Mouse (Mus musculus) megakaryocyte-erythroid progenitor cell, adult 5-6 weeks (primary cell): ENCODE results near the gene Slco1c1. TPM values are rescaled to one million over a fixed set of nuclear protein-coding genes. Genes with fewer than 3 reads are reported as not detected.

Source experiments
- ATAC-seq: replicated peaks from 2 replicates; pipeline ENCODE4 v1.8.0; 2016; ENCODE audit warnings: mild to moderate bottlenecking, inconsistent platforms; ENCODE audit not compliant: severe bottlenecking, poor library complexity, low FRiP score, low TSS enrichment
- total RNA-seq, 2 experiments: library from RNA; stranded (forward) in 1 of 2; stranded (reverse) in 1 of 2; fragments of 200-1000, 215-1000 nt in 1 of 2; fragments of >200 nt in 1 of 2; fragmentation: Nextera tagmentation in 1 of 2; gene quantifications; 2 replicates each; pipeline ENCODE4 v1.2.3; 2014 to 2017

Slco1c1 gene
- not detected in 2 replicates for total RNA-seq (2014; fragmentation: Nextera tagmentation)
- not detected in 2 replicates for total RNA-seq (2017)

- no peak for ATAC-seq
These were observed at the start of gene Slco1c1 for GRCm38 (mm10) chr6:141523747-141524640. TSS of gene Slco1c1 (plus strand) at chr6:141524368.

- no peak for ATAC-seq
These were observed 49.5 kb upstream of the Slco1c1 start for GRCm38 (mm10) chr6:141474696-141475095.

DNA sequence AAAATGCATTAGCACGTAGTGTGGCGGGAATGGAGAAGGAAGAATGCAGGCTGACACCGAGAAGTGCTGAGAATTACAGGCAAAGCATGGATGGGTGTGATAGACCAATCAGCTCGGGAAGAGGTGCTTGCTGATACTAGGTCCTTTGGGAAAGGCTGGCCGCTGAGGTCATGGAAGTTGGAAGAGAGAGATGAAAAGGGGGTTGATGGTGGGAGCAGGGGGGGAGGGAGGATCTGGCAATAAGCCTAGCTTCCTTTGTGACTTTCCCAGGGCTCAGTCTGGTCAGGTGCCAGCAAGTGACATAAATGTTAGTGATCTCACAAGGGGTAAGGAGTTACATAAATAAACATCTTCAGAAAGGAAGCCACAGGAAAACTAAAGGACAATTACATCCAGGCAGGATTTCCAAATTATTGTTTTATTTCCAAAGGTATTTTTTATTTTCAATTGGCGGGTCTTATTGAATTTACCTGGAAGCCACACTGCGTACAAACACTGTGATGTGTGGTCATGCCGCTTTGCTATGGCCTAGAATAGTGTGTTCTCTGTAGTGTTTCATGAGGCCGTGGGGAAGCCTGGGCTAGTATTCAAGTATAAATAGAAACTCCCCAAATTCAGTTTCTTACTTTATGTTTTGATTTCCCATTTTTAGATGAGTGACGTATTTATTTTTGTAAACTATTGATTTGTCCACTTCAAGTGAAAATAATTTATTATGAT is 38.7 kb upstream of the Slco1c1 start:
- no peak for ATAC-seq

- no peak for ATAC-seq
These were observed 36.9 kb upstream of the Slco1c1 start for GRCm38 (mm10) chr6:141487266-141487665.

GRCm38 (mm10) chr6:141488619-141489018 is 35.5 kb upstream of the Slco1c1 start:
- ATAC-seq = peak; percentile 57; the same call in 1 of the 2 replicates

- ATAC-seq = no peak
These were observed 29.3 kb upstream of the Slco1c1 start for GRCm38 (mm10) chr6:141494909-141495308.

DNA sequence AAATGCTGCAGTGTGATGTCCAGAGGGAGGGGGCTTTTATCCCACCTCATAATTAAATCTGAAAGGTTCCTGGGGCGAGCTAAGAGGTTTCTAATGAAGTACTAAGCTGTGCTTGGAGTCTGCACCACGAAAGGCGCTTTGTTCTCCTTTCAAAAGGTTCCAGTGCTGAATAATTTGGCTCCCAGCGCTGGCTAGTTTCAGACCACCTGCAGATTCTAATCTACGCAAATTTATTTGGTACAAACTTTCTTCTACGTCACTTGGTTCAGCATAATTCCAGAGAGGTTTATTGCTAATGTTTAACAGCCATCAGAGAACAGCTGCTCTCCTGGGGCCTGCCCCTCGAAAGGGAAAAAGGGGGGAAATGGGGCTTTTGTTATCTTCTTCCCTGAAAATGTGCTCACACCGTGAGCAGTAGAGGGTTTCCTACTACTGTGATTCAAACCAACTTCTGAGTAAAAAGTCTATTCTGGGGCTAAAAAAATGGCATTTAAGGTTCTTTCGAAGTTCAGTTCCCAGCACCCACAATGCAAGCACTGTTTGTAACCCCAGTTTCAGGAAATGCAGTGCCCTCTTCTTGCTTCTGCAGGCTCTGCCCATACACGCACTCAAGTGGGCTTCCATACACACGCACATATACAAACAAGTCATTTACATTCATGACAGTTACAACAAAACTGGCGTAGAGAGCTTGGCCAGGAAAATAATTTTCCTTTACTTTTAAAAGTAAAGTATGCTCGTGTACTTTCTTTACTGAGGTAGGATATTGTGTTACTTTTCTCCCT is 28.3 kb upstream of the Slco1c1 start:
- ATAC-seq = no peak

DNA sequence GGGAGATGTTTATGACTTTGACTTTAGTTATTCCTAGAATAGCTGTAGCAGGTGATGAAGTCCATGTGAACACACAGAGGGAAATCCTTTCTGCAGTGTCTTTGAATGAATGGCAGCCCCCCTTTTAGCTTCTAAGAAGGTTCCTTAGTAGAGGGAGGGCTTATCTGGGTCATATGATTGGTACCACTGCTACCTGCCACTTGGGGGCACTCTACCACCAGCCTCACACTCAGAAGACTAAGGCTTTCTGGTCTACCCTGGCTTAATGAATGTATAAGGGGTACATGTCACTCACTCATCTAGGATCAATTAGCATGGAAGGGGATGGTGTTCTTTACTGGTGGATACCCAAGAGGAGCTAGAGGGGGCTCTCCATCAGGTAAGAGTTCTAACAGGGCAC is 24.7 kb upstream of the Slco1c1 start:
- no peak for ATAC-seq

GRCm38 (mm10) chr6:141501171-141501570 is 23.0 kb upstream of the Slco1c1 start:
- ATAC-seq = no peak

DNA sequence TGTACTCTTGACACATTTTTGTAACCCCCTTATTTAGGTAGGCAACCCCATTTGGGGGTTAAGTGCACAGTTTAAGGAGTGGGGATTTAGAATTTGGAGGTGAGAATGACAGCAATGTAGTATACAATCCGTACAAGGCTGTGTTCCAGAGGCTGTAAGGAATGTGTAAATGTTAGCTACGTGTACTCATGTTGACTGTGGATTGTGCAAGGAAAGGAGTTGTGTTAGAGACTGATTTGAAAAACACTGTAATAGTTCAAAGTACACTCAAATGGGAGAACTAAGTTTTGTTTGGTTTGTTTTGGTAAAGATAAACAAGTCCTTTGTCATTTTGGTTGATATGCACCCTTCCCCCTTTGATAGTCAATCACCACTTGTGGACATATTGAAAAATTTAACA is 1.6 kb upstream of the Slco1c1 start:
- no peak for ATAC-seq

- ATAC-seq = no peak
These were observed 1.6 kb downstream of the Slco1c1 start for GRCm38 (mm10) chr6:141525787-141526186.

DNA sequence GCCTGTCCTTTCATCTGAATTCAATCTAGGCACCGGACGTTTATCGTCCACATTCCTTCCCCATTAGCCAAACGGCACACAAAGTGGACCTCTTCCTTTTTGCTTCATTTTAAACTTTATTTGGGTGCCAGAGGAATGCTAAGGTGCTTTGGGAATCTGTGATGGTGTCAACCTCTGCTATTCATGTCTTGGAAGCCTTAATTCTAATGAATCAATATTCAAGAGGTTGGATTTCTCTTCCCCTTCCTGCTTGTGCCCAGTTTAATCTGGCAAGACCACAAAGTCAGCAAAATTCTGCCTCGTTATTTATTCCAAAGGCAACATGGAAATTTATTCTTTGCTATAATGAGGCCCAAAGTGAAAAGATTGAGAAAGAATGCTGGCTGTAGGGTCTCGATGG is 6.7 kb downstream of the Slco1c1 start:
- ATAC-seq = no peak

GRCm38 (mm10) chr6:141537298-141537697 is 13.1 kb downstream of the Slco1c1 start:
- no peak for ATAC-seq

GRCm38 (mm10) chr6:141541136-141541535 is 17.0 kb downstream of the Slco1c1 start:
- no peak for ATAC-seq

- no peak for ATAC-seq
These were observed 19.2 kb downstream of the Slco1c1 start for GRCm38 (mm10) chr6:141543344-141543743.

DNA sequence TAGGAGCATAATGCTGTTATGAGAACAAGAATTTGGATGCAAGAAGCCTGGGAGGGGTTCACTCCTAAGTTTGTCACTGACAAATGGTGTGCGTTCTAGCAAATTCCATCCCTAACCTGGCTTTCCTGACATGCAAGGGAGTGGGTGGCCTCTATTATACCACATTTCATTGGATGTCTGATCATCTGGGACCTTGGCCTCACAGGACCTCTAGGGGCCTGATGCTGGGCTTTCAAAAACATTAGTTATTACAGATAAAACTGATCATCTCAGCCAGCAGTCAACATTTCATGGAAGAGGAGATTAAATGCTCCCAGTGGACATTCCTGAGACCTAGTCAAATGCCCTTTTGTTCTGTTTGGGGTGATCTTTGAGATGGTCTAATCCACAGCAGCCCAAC is 34.0 kb downstream of the Slco1c1 start:
- ATAC-seq = no peak

GRCm38 (mm10) chr6:141567366-141567765 is 43.2 kb downstream of the Slco1c1 start:
- no peak for ATAC-seq

GRCm38 (mm10) chr6:141567852-141568558 is 43.8 kb downstream of the Slco1c1 start:
- ATAC-seq = no peak

- ATAC-seq = no peak
These were observed 44.4 kb downstream of the Slco1c1 start for GRCm38 (mm10) chr6:141568559-141568946.
